Mouse (Mus musculus) olfactory bulb, adult 2 months (tissue): ENCODE data around the gene Tmem11.

Source experiments
- CTCF ChIP-seq: fragments of 200-500 bp; IDR thresholded peaks from 2 replicates; pipeline ENCODE4 v1.5.1; 2012; ENCODE audit warnings: low read depth, mild to moderate bottlenecking, low read length, moderate library complexity; ENCODE audit not compliant: insufficient read depth
- POLR2A ChIP-seq: fragments of 200-500 bp; IDR thresholded peaks from 2 replicates; pipeline ENCODE4 v1.6.1; 2012; ENCODE audit warnings: mild to moderate bottlenecking, low read depth, low read length, moderate library complexity; ENCODE audit not compliant: insufficient read depth

DNA sequence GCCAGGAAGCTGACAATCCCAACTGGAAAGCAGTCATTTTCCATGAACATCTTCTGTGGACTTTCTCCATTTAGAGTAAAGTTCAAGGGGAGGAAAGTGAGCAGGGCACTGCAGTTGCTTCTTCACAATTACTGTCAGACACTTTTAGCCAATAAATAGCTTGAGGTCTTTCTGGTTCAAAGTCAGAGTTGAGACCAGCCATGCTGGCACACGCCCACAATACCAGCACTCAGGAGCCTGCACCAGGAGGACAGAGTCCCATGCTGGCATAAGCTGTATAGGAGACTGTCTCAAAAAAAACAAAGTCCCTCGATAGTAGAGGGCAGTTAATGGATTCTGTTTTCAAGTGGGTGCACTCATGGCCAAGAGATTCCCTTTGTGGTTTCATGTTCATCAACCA lies 13.1 kb downstream of the Tmem11 start:
- TF ChIP-seq POLR2A (no peak), CTCF (no peak)
